In the genomic region with DNA sequence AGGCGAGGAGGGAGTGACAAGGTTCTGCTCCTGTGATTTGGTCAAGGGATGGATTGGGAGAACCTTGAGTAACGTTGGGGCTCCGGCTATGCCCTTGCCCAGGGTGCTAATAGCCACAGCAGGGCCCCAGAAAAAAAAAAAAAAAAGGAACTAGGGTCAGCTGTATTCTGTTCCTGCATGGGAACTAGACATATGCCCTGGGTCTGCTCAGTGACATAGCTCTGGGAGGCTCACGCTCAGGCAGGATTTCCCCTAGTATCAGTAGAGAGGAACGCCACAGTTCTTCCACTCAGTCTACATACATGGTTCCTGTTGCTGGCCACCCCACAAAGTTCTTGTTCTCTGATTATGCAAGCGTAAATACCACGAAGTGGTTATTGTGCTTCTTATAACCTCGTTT, we compare ENCODE assay signal across 22 mouse cellular contexts.
DNase-seq lines count a peak whose midpoint lies in the region; ATAC-seq and TF ChIP-seq lines count a peak whose summit lies in the region.
"Had no signal": no experiment of that assay in that cellular context is flagged by ENCODE, and none has a peak within 500 bp of the region (broad histone marks: within the 10 kb centered on the region; RNA-seq: fewer than 3 reads in every experiment).

No protein-coding gene starts in this region.

- no peaks in the 10 kb centered on the region for H3K9me3 ChIP-seq in liver, embryonic 16.5 days (replicated peaks; ENCODE audit: control insufficient read depth, low read length)
- no peaks in the 10 kb centered on the region for H3K9me3 ChIP-seq in midbrain, embryonic 11.5 days (ENCODE audit: control insufficient read depth, low read length)
- H3K9me3 ChIP-seq in midbrain, embryonic 13.5 days = no peaks in the 10 kb centered on the region
- H3K9me3 ChIP-seq: embryonic facial prominence, embryonic 13.5 days; hindbrain, embryonic 12.5 days; limb, embryonic 10.5 days; midbrain, embryonic 10.5 days; neural tube, embryonic 15.5 days had no signal

- no peak for TF ChIP-seq CTCF in spleen, adult 2 months (IDR thresholded peaks at IDR 0.05; ENCODE audit: extremely low read depth, insufficient read depth, insufficient read length, insufficient replicate concordance)

- H3K4me1 ChIP-seq in spleen, adult 2 months (ENCODE audit: control insufficient read depth, insufficient read depth, insufficient read length) = peaks cover 5% of the 10 kb centered on the region; the same call in 1 of the 2 replicates
- no peaks in the 10 kb centered on the region for H3K4me1 ChIP-seq in liver, embryonic 16.5 days (ENCODE audit: control insufficient read depth, low read depth, low read length)
- no peaks in the 10 kb centered on the region for H3K4me1 ChIP-seq in midbrain, embryonic 11.5 days (ENCODE audit: control insufficient read depth, insufficient read depth, low read length)
- no peaks in the 10 kb centered on the region for H3K4me1 ChIP-seq in midbrain, embryonic 13.5 days (replicated peaks)
- H3K4me1 ChIP-seq: hindbrain, embryonic 12.5 days; midbrain, embryonic 10.5 days; neural tube, embryonic 15.5 days had no signal

- H3K4me3 ChIP-seq in spleen, adult 2 months (ENCODE audit: extremely low read depth, insufficient read depth, insufficient read length) = no peak overlapping the region
- no peak overlapping the region for H3K4me3 ChIP-seq in liver, embryonic 16.5 days (ENCODE audit: low read depth, low read length)
- H3K4me3 ChIP-seq in midbrain, embryonic 11.5 days (ENCODE audit: low read depth, low read length) = no peak overlapping the region
- H3K4me3 ChIP-seq in midbrain, embryonic 13.5 days (replicated peaks) = no peak overlapping the region
- H3K4me3 ChIP-seq: embryonic facial prominence, embryonic 13.5 days; hindbrain, embryonic 12.5 days; limb, embryonic 10.5 days; midbrain, embryonic 10.5 days; neural tube, embryonic 15.5 days had no signal

- TF ChIP-seq POLR2A in spleen, adult 2 months (IDR thresholded peaks at IDR 0.05; ENCODE audit: low read depth, low read length) = no peak

- no peaks in the 10 kb centered on the region for H3K36me3 ChIP-seq in spleen, adult 2 months (ENCODE audit: control insufficient read depth, insufficient read depth, low read length)
- no peaks in the 10 kb centered on the region for H3K36me3 ChIP-seq in liver, embryonic 16.5 days (ENCODE audit: control insufficient read depth, insufficient read depth)
- no peaks in the 10 kb centered on the region for H3K36me3 ChIP-seq in midbrain, embryonic 11.5 days (ENCODE audit: control insufficient read depth, insufficient read depth, low read length)
- no peaks in the 10 kb centered on the region for H3K36me3 ChIP-seq in midbrain, embryonic 13.5 days
- H3K36me3 ChIP-seq: embryonic facial prominence, embryonic 13.5 days; hindbrain, embryonic 12.5 days; limb, embryonic 10.5 days; midbrain, embryonic 10.5 days; neural tube, embryonic 15.5 days had no signal

- DNase-seq in cerebellum, postnatal 14 days = no peak
- peak; percentile 14 to 22 for DNase-seq in spleen, adult 2 months (ENCODE audit: low read depth in 1 of 2, low spot score in 2 of 2)
- DNase-seq in spleen, adult 12 weeks (ENCODE audit: low spot score) = no peak
- DNase-seq in midbrain, embryonic 11.5 days (ENCODE audit: low spot score, missing footprints) = no peak
- DNase-seq: cerebellum, adult 8-10 months; gastrocnemius, postnatal 36 days; kidney, adult 8-10 months; kidney, postnatal 36 days; layer of hippocampus, adult 9-11 months; lung, embryonic 14.5 days; right cerebral cortex, postnatal 14 days had no signal

- no peak overlapping the region for H3K9ac ChIP-seq in liver, embryonic 16.5 days (ENCODE audit: low read depth, low read length)
- H3K9ac ChIP-seq in midbrain, embryonic 11.5 days (ENCODE audit: low read length) = no peak overlapping the region
- no peak overlapping the region for H3K9ac ChIP-seq in midbrain, embryonic 13.5 days (replicated peaks)
- H3K9ac ChIP-seq: embryonic facial prominence, embryonic 13.5 days; hindbrain, embryonic 12.5 days; lung, embryonic 14.5 days; neural tube, embryonic 15.5 days had no signal

- 0 out of 2 replicates have a peak, but pooled peaks have one; percentile 40 for ATAC-seq in cerebellum, adult (ENCODE audit: insufficient number of reproducible peaks, low FRiP score, low TSS enrichment)
- peak; percentile 63 for ATAC-seq in liver, embryonic 16.5 days (ENCODE audit: low read depth)
- peak; percentile 56; the same call in 1 of the 2 replicates for ATAC-seq in neutrophil, adult 5-6 weeks (ENCODE audit: extremely low read depth, insufficient number of reproducible peaks, low FRiP score, poor library complexity, severe bottlenecking)
- no peak for ATAC-seq in midbrain, embryonic 11.5 days (ENCODE audit: low FRiP score)
- ATAC-seq in midbrain, embryonic 13.5 days = no peak
- ATAC-seq: forebrain, embryonic 14.5 days; inflammation-experienced regulatory T-cells, adult 6 months had no signal

- no peak overlapping the region for H3K4me2 ChIP-seq in liver, embryonic 16.5 days (ENCODE audit: low read depth, low read length)
- no peak overlapping the region for H3K4me2 ChIP-seq in midbrain, embryonic 11.5 days
- no peak overlapping the region for H3K4me2 ChIP-seq in midbrain, embryonic 13.5 days (replicated peaks)
- H3K4me2 ChIP-seq: embryonic facial prominence, embryonic 13.5 days; hindbrain, embryonic 12.5 days; lung, embryonic 14.5 days; neural tube, embryonic 15.5 days had no signal

- H3K27ac ChIP-seq in spleen, adult 2 months (ENCODE audit: insufficient read depth, low read length) = peak overlapping the region; percentile 27
- no peak overlapping the region for H3K27ac ChIP-seq in liver, embryonic 16.5 days (ENCODE audit: low read length)
- H3K27ac ChIP-seq in midbrain, embryonic 11.5 days (ENCODE audit: low read depth, low read length) = no peak overlapping the region
- no peak overlapping the region for H3K27ac ChIP-seq in midbrain, embryonic 13.5 days
- H3K27ac ChIP-seq: embryonic facial prominence, embryonic 13.5 days; hindbrain, embryonic 12.5 days; limb, embryonic 10.5 days; midbrain, embryonic 10.5 days; neural tube, embryonic 15.5 days had no signal

- H3K27me3 ChIP-seq in spleen, adult 2 months (ENCODE audit: control insufficient read depth, insufficient read depth, low read length) = no peaks in the 10 kb centered on the region
- H3K27me3 ChIP-seq in liver, embryonic 16.5 days (ENCODE audit: control insufficient read depth, insufficient read depth, low read depth, low read length) = no peaks in the 10 kb centered on the region
- no peaks in the 10 kb centered on the region for H3K27me3 ChIP-seq in midbrain, embryonic 11.5 days (ENCODE audit: control insufficient read depth, insufficient read depth, low read length)
- H3K27me3 ChIP-seq in midbrain, embryonic 13.5 days = no peaks in the 10 kb centered on the region
- H3K27me3 ChIP-seq: embryonic facial prominence, embryonic 13.5 days; hindbrain, embryonic 12.5 days; neural tube, embryonic 15.5 days had no signal

- WGBS in spleen, adult 2 months = 34% methylated on average over 8 of the region's 8 CpGs
- WGBS in liver, embryonic 16.5 days (ENCODE audit: insufficient replicate concordance) = 33% methylated on average over 8 of the region's 8 CpGs
- 83% methylated on average over 8 of the region's 8 CpGs for WGBS in midbrain, embryonic 11.5 days
- 94% methylated on average over 8 of the region's 8 CpGs for WGBS in midbrain, embryonic 13.5 days

Comparison
In these comparisons a context has a peak if more than half of its experiments do, and no peak if none do; other contexts are left out.
1. DNase-seq: peak in spleen, adult 2 months (2 of 2); none in cerebellum, postnatal 14 days (0 of 2), spleen, adult 12 weeks (single experiment) and midbrain, embryonic 11.5 days (single experiment).
2. ATAC-seq: peak in cerebellum, adult (single experiment), liver, embryonic 16.5 days (single experiment) and neutrophil, adult 5-6 weeks (single experiment); none in midbrain, embryonic 11.5 days (single experiment) and midbrain, embryonic 13.5 days (single experiment).